Mouse (Mus musculus): ENCODE results near the gene 9330159F19Rik.

DNA sequence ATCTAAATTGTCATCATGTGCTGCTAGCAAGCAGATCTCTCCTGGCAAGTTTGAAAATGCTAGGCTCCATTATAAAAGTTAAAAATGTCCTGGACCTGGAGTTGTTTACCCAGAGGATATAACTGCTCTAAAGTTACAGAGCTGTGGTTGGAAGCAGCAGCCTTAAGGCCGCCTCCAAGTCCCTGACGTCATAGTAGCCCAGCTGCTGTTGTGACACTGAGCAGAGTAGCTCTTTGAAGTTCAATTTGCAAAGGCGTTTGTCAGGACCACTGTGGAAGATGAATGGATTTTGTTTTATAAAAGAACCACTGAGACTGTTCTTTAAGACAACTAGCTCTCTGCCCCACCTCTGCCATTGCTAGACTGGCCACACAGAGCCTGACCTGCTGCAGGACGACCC is at the start of gene 9330159F19Rik:
- no peak for TF ChIP-seq POLR2A (IDR thresholded peaks at IDR 0.05; ENCODE audit: low read depth, low read length)
- no peak for TF ChIP-seq CTCF (IDR thresholded peaks at IDR 0.05; ENCODE audit: extremely low read depth, insufficient read depth, insufficient read length, insufficient replicate concordance)

Data from spleen, adult 2 months (tissue).